Mouse (Mus musculus) WW6 (cell line): ENCODE measurements at regions not wholly inside any gene's neighbourhood (a gene's known extent, or its start where the extent isn't known, plus 50 kb on each side); places are given as distances from the start of the nearest gene placed in this dataset.

Source experiments
- DNase-seq: peaks from one replicate; pipeline ENCODE4 v3.0.0-alpha.2; 2013; ENCODE audit warnings: low read depth, low spot score

DNA sequence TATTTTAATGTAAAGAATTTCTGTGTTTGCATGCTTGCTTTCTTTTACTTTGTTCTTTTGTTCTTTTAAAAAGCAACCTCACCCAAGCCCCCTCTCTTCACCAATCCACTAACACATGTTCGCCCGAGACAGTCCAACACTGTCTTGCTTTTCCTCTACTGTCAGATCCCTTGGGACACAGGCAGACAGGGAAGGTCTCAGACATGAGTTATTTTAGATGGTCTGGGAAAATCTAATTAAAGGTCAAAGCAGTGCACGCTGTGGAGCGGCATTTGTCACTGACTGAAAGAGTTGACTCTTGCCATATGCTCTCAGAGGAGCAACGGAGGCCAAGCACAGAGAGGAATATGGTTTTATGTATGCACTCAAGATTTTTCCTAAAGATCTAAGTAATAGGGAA is 279.6 kb downstream of the Gm11146 start:
- DNase-seq, result no peak

DNA sequence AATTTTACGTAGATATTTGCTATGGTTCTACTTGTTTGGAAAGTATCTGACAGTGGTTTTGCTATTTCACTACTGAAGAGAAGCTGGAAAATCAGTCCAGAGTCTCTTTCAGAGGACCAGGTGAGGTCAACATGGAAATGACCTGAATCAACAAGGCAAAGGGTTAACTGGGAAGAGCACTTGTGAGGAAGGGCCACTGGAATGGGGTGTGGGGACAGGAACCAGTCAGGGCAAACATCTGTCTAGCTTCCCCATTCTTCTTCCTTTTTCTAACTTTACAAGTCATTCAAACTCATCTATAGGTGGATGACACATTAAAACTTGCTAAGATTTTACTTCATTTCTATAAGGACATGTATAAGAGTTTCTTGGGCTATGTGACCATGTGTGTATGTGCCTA is 283.7 kb downstream of the Gm11146 start:
- no peak for DNase-seq

DNA sequence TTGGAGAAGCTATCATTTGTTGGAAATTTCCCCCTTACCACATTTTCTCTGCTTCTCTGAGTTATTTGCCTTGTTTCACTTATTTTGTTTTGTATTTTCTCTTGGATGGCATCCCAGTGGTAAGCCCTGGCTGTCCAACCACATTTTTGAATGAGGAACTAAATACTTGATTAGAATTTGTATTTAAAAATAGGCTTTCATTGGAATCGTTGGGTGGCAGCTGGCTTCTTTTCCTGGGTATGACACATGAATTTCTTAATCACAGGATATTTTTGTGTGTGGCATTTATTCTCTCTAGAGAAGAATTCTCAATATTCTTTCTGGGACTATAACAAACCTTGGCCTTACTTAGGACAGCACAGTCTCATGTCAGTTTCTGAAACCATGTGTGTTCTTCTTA is 286.5 kb downstream of the Gm11146 start:
- no peak for DNase-seq

DNA sequence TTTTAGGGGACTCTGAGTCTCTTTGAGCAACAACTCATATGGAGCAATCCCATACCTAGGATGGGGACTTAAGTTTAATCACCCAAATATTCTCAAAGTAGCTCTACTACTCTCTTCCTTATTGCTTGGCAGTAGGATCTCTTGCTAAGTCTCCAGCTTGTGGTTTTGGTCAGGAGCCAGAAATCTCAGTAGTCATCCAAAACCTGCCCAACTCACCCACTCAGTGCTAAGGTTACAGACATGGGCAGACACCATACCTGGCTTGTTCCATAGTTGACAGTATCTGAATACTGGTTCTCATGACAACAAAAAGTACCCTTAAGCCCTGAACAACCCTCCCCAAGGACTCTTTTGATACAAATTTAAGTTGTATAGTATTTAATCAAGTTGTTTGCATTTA is 288.7 kb downstream of the Gm11146 start:
- DNase-seq, result no peak

DNA sequence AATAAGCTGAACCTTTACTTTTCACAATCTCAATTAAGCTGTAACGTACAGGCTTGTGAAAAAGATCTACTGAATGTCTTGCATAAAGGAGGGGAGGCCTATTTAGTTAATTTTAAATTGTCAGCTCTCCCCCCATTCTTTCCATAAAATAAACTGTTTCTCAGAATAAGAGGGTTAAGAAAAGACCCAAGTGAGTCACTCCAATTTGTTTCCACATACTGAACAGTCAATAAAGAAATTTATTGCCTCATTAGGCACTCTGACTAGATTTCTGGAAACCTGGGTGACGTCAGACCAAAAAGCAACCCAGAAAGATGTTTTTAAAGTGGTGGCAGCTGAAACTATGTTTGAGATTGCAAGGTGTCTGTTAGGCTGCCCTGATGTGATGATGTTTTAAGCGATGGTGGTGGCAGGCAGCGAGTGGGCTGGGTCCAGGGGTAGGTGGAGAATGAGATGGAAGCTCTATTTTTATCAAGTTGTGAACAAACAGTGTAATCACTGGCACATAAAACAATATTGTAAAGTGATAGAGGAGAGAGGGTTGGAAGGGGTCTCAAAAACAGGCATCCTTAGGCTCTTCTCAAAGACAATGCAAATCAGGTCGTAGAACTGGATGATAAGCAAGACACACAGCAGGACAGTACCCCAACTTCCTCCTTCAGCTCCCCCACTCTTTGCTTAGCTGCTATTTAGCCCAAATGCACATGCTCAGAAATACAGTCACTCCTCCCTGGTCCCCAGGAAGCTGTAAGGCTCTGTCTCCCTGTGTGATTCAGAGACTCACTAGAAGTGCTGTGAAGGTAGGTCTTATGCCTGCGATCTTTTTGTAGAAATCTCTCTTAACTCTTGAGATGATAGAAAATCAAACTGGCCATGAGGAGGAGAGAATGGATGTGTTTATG is 288.0 kb downstream of the Usp25 start:
- DNase-seq, result no peak

DNA sequence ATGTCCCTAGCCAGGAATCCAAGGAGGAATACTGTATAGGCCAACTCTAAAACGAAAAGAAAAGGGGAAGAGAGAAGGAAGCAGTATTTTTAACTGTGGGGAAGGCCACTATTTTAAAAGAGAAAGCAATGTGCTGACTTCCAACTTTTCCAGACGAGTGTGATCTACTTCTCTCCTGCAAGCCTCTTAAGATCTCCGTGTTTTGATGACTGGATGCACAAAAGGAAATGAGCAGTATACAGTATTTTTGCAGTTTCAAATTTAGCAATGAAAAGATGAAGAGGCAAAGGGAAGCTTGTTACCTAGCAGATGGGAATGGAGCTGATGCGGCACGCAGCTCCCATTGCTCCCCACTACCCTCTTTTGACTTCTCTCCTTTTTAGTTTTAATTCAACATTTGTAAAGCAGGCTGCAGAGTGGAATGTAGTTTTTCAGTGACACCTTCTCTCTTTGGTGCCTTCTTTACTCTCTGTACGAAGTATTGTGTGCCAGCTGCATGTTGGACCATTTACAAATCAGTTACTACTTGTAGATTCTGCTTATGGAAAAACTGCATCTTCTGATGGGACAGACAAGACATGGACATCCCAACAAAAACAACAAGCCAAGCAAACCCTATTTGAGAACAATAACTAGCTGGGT is 287.2 kb downstream of the Usp25 start:
- DNase-seq, result no peak

DNA sequence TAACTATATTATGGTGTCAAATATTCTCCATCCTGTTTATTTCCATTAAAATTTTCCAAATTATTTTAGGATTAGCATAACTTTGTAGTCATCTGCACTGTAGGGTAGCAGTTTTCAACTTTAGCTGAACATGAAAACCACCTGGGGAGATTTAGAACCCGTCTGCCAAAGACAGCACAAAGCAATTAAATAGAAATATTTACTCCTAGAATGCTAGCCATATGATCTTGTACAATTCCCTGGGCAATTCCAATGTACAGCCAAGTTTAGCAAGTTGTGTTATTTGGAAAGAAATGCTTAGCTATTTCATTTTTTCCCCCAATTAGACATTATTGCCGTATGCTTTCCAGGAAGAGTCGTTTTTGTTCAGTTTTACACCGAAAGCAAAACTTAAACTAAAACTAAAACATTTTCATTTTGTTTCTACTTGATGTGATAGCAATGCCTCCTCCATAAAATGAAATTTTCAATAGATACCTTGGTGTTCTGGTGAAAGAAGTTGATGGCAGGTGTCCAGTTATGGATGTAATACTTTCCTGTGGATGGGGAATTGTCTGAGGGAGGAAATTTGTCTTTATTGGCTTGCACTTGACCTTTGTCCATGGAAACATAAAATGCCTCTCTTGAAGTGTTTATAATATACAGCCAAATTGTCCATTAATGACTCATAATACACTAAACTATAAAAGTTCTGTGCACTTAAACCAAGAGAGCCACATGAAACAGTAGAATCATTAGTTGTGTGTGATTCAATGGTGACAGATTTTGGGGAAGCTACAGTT is 282.3 kb downstream of the Usp25 start:
- no peak for DNase-seq

DNA sequence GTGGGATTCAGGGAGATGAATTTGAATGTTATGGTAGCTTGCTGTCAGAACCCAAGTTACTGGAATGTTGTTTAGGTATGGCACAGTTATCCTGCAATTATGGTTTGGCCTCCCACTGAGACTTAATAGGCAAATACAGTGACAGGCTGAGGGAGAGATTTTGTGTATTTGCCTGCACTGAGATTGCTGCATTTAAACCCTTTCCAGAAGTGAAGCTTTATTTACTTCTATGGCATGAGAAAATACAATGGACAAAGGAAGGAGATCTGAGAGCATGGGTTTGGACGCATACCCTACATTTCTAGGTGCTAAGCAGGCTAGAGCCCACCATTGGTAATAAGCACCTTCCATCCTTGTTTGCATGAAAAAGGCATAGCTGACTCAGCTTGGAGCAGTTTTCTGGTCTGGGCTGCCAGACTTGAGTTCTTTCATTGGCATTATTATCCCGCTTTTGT is 278.8 kb downstream of the Usp25 start:
- no peak for DNase-seq

DNA sequence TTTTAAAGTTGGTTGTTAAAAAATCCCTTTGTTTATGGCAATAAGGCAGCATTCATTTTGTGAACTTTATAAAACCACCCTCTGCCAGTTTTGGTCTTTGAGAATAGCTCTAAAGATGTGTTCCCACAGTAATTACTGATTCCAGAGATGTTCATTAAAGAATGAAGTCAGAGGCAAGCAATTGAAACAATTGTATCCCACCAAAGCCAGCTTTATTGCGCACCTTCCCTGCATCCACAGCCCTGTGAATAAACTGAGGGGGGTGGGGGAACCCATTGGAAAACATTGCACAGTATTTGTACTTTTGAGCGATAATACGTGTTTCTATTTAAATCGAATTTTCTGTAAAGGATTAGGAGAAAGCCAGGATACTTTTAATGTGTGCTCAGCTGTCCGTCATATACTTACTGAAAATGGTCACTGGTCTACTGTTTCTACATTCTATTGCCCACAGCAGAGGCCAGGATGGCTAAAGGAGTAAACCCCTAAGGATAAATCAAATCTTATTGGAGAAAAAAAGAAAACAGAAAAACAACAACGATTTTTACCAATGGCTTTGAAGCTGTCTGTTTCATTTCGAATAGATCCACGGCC is 278.3 kb downstream of the Usp25 start:
- no peak for DNase-seq

DNA sequence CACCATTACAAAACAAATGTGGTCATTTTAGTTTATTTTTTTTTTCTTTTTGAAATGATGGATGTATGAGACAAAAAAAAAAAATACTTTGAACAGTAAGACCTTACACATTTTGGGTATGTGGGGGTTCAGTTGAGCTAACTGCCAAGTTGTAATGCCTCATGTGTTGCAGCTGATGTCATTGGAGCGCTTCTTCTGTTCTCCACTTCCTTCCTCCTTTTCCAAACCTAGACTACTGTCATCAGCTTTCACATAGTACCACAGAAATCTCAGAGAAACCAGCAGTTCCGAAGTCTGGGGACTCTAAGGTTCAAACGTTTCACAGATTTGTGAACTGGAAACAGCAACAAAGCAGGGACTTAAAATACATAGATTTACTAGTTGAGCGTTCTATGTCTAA is 270.7 kb downstream of the Usp25 start:
- no peak for DNase-seq

DNA sequence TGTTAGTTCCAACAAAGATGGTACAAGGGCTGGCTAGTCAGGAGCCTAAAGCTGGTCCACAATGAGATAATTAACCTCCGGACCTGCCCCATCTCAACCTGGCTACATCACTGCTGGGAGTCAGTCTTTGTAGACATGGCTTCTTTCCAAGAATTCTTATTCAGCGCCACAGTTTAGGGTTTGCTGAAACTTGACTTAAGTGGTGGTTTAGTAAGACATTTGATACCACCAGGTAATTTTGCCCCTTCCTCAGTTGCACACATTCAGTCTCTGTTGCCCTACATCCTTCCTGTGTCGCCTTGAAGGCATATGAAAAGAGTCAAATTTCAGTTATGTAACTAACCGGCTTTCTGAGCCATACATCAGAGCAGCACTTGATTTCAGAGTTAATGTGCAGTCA is 266.4 kb downstream of the Usp25 start:
- no peak for DNase-seq

DNA sequence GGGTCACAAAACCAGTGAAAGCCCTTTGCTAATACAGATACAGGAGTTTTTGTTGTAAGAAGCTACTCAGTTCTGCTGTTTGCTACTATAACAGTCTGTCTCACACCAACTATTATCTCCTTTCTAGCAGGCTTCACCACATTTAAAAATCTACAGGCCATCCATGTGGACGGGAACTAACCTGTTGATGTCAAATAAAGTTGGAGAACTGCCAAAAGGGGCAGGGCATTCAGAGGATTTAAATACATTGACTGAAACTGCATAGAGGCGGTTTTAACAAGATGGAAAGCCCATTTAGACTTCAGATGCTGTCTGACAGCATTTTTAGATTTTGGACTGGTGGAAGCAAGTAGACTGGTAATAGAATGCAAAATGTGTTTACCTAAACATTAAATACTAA is 266.0 kb downstream of the Usp25 start:
- DNase-seq, result no peak

DNA sequence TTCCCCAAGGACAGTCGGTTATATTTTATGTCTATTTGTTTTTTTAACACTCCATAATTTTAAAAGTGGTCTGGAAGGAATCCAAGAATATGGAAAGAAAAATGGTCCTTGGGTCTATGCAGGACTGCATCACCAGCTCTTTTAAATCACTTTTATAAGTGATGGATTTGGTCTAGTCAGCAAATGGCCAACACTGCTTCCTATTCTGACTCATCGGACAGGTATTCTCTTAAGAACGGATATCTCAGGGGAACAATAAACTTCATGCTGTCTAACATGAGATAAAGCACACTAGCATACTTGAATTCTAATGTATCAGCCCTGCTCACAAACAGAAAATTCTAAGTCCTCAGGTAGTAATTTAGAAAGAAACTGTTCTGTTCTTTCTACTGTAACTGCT is 259.8 kb downstream of the Usp25 start:
- no peak for DNase-seq

DNA sequence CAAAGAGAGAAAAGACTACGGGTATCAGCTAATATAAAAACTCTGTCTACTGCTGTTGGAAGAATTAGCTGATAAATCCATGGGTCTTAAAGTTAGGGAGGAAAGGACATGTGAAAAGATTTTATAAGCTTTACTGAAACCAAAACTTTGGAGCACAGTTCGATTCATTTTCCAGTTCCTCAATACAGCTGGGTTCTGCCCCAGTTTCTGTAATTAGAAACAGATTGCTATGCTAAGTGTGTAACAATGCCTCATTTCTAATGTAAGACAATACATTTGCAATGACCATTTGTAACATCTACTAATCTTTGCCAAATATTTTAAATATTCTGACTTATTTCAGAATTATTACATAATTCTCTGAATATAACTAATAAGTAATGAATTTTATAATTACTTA is 255.4 kb downstream of the Usp25 start:
- DNase-seq, result no peak

DNA sequence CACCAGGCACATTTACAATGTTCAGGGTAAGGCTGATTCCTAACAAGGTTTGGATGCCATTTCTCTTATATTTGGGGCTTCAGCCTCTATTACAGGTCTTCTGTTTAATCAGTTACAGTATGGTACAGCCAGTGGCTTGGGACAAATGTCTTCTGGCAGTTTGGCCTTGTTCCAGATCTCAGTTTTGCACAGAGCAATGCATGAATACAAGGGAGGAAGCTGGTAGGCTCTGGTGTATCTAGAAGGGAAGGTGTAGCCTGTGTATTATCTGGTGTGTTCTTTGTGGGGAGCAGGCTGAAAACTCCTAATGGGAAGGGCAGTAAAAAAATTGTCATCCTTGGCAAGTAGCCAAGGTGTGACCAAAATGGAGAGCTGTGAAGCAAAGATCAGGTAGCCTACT is 254.2 kb downstream of the Usp25 start:
- no peak for DNase-seq

DNA sequence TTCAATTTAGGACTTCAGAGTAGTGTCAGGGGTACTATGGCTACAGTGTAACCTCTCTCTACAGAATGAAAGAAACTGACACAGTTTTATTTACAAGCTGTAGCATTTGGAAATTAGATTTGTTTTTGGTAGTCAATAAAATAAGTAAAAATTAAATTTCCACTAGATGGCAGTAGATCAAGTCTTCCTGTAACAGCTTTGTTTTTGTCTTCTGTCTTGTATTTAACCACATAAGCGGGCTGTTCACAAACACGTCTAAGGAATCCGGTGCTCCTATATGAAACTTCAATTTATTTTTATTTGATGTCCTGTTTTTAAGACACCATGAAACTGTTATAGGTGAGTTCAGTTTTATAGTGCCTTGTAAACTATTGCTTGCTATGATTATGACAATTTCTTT is 238.8 kb downstream of the Usp25 start:
- DNase-seq, result no peak

DNA sequence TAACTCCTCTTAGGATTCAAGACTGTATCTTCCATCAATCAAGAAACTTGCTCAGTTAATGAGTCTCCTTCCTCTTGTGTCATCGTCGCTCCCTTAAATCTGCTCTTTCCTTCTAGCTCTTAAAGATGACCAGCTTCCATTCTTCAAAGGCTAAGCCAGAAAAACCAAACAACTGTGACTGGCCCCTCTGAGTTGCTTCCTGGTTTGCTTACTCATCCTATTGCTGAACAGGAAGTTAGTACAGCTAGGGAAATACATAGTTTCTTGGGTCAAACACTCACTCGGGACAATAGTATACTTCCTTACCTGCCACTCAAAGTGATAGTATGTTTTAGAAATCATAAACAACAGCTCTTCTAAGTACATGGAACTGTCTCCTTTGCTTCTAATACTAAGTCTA is 237.9 kb downstream of the Usp25 start:
- no peak for DNase-seq

DNA sequence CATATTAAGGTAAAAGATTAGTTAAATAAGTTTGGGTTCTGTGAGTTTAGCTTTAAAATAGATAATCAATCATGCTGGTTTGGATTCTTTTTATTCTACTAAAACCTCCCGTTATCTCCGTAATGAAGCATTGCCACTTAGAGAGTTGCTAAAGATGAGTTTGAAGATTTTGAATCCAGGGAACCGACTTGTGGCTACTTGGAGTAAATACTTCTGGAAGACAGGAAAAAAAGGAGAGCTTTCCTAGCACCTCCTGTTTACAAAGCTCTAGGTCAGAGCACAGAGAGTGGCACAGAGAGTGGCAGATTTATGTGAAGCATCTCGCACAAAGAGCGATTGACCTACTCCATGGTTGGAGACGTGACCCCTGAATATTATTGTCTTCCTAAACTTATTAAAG is 227.4 kb downstream of the Usp25 start:
- no peak for DNase-seq

DNA sequence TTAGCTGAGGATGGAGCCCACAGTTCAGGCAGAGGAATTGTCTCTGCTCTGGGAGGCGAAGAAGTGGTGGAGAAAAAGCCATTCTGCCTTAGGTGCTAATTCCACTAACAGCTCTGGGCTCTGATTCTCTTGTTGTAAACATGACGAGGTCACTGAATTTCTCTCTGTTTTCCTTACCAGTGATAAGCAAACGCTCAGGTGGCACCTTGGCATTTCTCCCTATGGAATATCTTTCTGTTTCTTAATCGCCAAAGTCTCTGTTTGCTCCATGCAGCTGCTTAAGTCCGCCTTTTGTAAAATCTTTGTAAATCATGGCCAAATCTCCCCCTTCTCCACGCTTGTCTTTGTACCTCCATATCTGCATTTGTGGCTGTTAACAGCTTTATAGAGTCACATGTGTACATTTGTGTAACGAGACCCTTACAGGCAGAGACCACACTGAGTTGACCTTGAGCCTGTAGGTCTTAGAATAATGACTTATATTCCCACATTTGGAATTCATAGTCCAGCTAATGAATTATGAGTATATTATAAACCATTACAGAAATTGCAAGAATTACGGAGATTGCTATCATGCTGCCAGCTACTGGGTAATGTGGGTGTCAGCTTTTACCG is 225.8 kb downstream of the Usp25 start:
- no peak for DNase-seq

DNA sequence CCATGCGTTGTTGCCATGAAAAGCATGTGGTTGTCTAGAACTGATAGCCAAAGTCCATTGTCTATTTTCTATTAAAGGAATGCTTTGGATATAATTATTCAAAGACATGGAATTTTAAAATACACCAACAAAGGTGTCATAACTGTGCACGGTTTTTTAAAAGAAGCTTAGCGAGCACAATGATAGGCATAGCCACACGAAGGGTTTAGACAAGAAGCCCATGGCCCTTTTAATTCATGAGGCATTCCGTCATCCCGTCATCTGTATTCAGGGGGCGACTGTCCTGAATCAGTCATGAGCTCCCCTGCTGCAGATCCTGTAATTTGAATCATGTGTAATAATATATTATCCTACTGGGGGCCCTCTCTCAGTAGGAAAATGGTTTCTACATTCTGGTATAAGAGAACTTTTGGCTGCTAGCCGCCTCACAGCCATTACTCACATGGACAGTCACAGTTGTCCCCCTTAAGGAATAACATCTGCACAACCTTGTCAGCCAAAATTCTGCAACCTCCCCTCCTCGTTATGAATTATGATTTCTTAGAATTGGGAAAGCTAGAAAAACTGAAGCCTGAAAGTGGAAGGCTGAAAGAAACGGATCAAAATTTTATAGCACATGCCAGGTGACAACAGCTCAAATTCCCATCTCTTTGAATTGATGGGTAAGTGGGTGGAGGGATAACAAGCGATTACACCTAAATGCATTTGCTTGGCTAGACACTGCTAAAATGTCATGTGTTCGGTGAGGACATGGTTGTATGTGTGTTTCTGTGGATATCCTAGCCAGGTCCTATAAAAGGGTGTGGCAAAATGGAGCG is 225.1 kb downstream of the Usp25 start:
- DNase-seq, result no peak
